Mouse (Mus musculus): ENCODE data around the gene Actr5. TPM values are rescaled to one million over a fixed set of nuclear protein-coding genes. Genes with fewer than 3 reads are reported as not detected.
A peak's percentile ranks its signal among the peaks of the same experiment; 100 is the strongest.

Actr5 gene
- 1 to 10 TPM; 2.1 to 2.9 TPM for polyA plus RNA-seq (2017; shearing (Covaris generic))

GRCm38 (mm10) chr2:158624718-158625222, at the start of gene Actr5:
Gene Actr5 (plus strand): TSS chr2:158624888.
- peak; percentile 96 for ATAC-seq

DNA sequence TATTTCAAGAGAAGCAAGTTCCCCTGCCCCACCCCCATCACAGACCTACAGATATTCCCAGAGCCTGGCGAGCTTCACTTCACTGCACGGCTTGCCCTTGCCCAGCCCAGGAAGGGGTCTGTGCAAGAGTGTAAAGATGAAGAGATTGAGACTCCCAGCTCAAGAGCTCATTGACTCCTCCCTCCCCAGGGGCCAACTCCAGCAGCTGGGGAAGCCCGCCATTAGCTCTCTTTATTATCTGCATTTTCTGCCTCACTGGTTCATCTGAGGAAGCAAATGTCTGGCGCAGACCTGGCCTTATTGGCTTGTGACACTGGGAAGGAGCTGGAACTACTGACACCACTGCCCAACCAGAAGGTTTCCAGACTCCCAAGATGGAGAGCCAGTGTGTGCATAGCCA, 44.7 kb upstream of the Actr5 start:
- ATAC-seq, result no peak

DNA sequence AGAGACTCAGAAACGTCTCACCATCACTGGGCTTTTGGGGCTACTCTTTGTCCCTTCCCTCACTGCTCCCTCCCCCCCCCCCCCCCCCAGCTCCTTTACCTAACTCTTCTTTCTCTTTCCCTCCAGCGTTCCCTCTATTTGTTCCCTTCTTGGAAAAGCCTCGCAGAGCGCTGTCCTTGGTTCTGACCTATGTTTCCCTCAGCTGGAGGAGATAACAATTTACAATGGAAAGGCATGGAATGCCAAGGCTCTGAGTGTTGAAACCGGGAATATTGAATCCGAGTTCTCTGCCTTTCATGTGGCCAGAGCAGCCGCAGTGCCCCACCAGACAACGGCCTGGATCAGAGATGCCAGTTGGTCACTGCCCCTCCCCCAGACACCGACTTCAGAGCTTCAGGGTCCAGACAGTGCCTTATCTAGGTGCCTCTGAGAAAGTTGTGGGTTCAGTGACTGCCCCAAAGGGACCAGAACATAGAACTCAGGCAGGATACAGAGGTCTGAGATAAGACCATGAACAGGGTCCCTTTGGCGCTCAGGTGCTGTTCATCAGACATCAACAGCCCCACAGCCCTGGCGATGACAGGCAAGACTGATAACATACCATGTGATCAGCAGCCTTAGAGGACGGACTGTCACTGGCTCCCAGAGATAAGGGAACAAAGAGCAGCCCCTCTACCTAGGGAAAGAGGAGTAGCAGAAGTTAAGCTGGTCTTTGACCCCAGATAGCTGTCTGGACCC, 39.9 kb upstream of the Actr5 start:
- ATAC-seq, result no peak

GRCm38 (mm10) chr2:158588524-158589271, 36.0 kb upstream of the Actr5 start:
- no peak for ATAC-seq

GRCm38 (mm10) chr2:158590495-158590894, 34.2 kb upstream of the Actr5 start:
- no peak for ATAC-seq

- ATAC-seq, result no peak
Observed at GRCm38 (mm10) chr2:158591286-158591685, 33.4 kb upstream of the Actr5 start.

DNA sequence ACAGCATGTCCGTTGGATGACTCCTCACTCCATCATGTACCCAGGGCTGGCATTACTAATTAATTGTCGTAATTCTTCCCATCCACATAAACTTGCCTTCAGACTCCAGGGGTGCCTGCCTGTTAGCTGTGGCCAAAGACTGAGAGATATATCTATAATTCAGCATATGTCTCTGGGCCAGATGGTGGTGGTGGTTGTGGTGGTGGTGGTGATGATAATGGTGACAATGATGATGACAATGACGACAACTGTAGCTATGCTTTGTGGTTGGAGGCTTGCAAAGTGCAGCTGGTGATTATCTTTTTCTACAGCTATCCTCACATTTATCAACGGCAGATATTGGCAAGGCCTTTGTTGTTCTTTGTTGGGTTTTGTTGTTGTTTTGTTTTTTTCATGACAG, 31.3 kb upstream of the Actr5 start:
- no peak for ATAC-seq

DNA sequence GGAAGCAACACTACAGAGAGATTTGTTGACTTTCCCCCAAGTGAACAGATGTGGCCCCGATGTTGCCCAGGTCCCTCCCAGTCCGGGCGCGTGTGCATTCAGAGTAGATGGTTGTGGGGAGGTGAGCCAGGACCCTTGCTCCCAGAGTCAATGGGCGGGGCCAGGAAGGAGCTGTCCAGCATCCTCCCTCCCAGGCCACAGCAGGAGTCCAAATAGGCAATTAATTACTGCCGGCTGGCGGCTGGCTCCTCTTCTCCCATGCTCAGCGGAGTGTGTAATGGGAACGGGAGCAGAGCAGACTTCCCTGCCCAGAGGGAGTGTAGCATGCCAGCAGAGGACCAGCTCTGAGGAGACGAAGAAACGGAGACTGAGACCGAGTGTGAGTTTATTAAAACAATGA, 29.6 kb upstream of the Actr5 start:
- no peak for ATAC-seq

DNA sequence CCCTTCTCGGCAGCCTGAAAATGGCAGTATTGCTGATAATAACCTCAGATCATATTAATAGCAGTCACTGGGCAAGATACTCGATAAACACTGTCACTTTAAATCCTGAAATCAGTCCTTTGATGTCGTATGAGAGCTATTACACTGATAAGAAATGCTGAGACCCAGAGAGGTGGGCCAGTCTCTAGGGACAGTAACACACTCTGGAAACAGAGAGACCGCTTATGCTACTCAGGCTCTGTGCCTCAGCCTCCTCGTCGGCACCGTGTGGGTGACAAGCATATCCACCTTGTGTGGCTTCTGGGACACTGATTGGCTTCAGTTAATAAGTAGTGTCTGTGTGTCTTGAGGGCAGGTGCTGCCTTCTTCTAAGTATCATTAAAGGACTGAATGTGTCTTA, 29.1 kb upstream of the Actr5 start:
- no peak for ATAC-seq

- no peak for ATAC-seq
Observed at GRCm38 (mm10) chr2:158596803-158597202, 27.9 kb upstream of the Actr5 start.

DNA sequence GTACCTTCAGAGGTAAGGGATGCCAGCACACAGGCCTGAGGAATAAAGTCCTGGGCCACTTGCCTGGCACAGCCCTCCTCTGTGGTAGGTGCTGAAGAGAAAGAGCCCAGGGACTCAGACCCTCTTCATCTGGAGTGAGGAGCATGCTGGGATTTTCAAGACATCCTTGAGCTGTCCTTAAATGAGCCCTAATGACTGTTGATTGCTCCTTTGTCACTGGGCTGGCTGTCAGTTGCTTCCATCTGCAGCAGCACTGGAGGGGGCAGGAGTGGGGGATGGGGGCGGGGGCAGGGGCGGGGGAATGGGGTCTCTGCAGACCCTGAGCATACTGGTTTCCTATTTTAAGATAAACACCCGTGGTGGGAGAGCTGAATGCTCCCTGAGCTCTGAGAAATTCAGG, 24.2 kb upstream of the Actr5 start:
- ATAC-seq, result no peak

DNA sequence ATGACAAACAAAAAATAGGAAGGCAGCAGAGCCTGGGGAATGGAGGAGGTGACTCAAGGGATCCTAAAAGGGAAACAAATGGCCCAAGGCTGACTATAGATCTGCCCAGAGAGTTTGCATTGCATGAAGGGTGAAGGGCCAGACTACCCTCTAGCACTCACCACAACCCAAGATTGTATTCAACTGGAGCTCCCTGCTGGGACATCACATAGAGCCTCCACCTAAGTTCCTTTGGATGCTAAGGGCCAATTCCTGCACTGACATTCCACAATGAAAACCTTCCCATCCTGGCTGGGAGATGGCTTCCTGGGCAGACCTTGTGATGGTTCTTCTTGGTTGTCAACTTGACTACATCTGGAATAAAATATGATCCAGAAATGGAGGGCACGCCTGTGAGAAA, 23.4 kb upstream of the Actr5 start:
- no peak for ATAC-seq

DNA sequence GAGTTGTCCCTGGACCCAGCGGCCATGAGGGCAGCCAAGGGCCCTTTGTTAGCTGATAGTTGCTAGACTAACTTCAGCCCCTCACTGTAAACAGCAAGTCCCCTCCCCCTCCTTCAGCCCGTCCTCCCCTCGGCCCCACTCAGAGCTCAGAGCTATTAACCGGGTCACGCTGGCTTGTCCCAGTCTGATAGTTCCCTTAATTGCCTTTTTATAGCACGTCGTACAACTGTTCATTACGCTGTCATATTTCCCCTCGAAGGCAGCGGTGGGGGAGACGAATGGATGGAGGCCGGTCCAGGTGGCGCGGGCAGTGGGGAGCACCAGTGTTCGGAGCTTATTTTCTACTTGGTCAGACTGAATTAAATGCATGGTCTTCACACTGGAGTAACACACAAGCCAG, 22.0 kb upstream of the Actr5 start:
- no peak for ATAC-seq

GRCm38 (mm10) chr2:158606511-158606964, 18.1 kb upstream of the Actr5 start:
- no peak for ATAC-seq

GRCm38 (mm10) chr2:158609681-158610080, 15.0 kb upstream of the Actr5 start:
- ATAC-seq, result no peak

DNA sequence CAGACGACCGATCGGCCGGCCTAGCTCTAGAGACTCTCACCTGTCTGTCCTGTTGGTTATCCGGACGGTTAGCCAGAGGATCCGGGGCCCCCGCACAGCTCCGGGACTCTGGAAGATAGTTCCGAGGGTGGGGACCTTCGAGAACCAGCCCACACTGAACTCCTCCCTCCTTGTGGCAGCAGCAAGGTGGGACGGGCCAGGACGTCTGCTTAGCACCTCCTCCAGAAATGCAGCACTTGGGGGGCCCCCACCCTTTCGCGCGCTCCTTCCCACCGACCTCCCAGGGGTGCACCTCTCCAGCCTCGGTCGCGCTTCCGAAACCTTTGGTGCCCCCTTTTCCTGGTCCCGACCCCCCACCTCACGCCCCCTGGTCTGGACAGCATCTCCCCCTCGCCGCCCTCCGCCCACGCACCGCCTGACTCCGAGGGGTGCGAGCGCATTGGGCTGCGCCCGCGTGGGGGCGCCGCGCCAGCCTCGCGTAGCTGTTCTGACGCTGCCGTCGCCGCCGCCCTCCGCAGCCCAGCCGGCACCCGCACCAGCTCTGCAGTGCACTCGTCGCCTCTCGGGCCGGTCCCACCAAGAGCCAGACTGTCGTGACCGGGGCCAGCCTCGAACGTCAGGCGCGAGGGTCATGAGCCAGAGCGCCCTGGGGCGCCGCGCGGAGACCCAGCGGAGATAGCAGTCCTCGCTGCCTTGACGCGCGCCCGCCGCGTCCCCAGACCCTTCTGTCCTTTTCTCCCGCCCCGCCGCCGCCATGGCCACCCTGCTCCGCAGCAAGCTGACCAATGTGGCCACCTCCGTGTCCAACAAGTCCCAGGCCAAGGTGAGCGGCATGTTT, 14.0 kb upstream of the Actr5 start, which contains the start of gene Slc32a1:
Gene Slc32a1, plus strand, starts transcription at position 280 of the 838 bp plus-strand sequence.
- no peak for ATAC-seq

GRCm38 (mm10) chr2:158611326-158611719, 13.4 kb upstream of the Actr5 start:
- ATAC-seq, result no peak

GRCm38 (mm10) chr2:158611726-158612670, 12.7 kb upstream of the Actr5 start:
- ATAC-seq, result no peak

DNA sequence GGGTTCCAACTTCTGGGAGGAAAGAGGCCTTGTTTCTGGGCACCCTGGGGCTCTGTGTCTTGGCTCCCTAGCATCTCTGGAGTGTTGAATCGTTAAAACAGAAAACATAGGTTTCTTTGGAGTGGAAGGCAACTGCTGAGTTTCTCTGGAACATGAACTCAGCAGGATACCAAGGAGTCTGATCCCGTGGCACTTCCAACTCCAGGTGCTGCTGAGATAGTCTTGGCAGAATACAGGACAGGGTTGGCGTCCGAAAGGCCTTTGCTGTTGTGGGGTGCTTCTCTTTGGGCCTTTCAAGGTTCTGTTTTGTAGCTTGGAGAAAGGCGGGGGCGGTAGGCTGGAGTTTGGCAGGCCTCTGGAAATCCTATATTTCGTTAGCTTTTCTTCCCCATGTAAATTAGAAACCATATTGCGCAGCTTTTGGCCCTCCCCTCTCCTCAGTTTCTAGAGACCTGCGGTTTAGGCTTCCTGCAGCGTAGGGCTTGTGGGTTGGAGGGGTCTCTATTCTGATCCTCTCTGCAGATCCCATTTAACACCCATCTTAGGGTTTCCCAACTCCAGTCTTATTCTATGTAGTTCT, 11.9 kb upstream of the Actr5 start:
- ATAC-seq, result no peak

DNA sequence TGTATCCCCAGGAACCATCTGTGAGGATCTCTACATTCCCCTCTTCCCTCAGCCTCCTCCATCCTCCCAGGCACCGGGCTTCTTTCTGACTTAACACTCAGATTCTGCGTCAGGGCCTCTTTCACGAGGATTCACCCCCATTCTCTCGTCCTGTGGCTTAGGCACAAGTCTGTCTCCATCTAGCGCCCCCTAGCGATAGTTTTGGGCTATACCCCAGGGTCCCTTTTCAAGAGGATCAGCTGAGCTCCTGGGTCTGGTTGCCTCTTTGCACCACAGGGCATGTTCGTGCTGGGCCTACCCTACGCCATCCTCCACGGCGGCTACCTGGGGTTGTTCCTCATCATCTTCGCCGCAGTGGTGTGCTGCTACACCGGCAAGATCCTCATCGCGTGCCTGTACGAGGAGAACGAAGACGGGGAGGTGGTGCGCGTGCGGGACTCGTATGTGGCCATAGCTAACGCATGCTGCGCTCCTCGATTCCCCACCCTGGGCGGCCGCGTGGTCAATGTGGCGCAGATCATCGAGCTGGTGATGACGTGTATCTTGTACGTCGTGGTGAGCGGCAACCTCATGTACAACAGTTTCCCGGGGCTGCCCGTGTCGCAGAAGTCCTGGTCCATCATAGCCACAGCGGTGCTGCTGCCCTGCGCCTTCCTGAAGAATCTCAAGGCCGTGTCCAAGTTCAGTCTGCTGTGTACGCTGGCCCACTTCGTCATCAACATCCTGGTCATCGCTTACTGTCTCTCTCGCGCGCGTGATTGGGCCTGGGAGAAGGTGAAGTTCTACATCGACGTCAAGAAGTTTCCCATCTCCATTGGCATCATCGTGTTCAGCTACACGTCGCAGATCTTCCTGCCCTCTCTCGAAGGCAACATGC, 10.9 kb upstream of the Actr5 start:
- peak; percentile 72 for ATAC-seq

Measured in CD4-positive, CD25-positive, alpha-beta regulatory T cell, adult 4 months (primary cell).